Mouse (Mus musculus) layer of hippocampus, postnatal 10 days (tissue): Measurements from ENCODE around the gene Tmprss7. TPM values are rescaled to one million over a fixed set of nuclear protein-coding genes. Genes with fewer than 3 reads are reported as not detected.
A peak's percentile ranks its signal among the peaks of the same experiment; 100 is the strongest.

Experiments used
- DNase-seq, 2 experiments: peaks; one replicate each; pipeline ENCODE4 v3.0.0; 2021; ENCODE audit warnings: low spot score in 2 of 2
- total RNA-seq, 2 experiments: library from RNA; stranded (reverse); gene quantifications; 2 replicates each; pipeline ENCODE4 v1.2.3; 2021

Gene Tmprss7
- total RNA-seq, 2 experiments from 2014 or later, result 1.4 to 1.8 TPM

GRCm38 (mm10) chr16:45630347-45630960, 63.0 kb downstream of the Tmprss7 start:
- peak; percentile 61 to 69 for DNase-seq

GRCm38 (mm10) chr16:45629497-45630105, 63.9 kb downstream of the Tmprss7 start:
- no peak for DNase-seq

GRCm38 (mm10) chr16:45625342-45625741, 68.1 kb downstream of the Tmprss7 start:
- no peak for DNase-seq

- DNase-seq, result no peak
Measured at GRCm38 (mm10) chr16:45624791-45625190, 68.7 kb downstream of the Tmprss7 start.

GRCm38 (mm10) chr16:45623230-45623629, 70.2 kb downstream of the Tmprss7 start:
- no peak for DNase-seq

- no peak for DNase-seq
Measured at GRCm38 (mm10) chr16:45619751-45620375, 73.6 kb downstream of the Tmprss7 start.

GRCm38 (mm10) chr16:45615944-45616343, 77.5 kb downstream of the Tmprss7 start:
- no peak for DNase-seq

GRCm38 (mm10) chr16:45613247-45613646, 80.2 kb downstream of the Tmprss7 start:
- no peak for DNase-seq

- DNase-seq, result no peak
Measured at GRCm38 (mm10) chr16:45610267-45610666, 83.2 kb downstream of the Tmprss7 start, which contains the start of gene Gcsam. Gene Gcsam, plus strand, starts transcription at chr16:45610380.

- DNase-seq, result peak in 1 of 2 experiments; percentile 37
Measured at GRCm38 (mm10) chr16:45609300-45609699, 84.2 kb downstream of the Tmprss7 start.

- DNase-seq, result peak in 1 of 2 experiments; percentile 7
Measured at GRCm38 (mm10) chr16:45608481-45608954, 84.9 kb downstream of the Tmprss7 start.

Other genes starting within 250 kb of the Tmprss7 start
- gene Gm609, start 200.7 kb downstream of the Tmprss7 start, total RNA-seq, result under 1 TPM; 0.11 to 0.25 TPM
- not detected for gene Gm17783, start 161.6 kb downstream of the Tmprss7 start, total RNA-seq
- gene Slc9c1, start 158.3 kb downstream of the Tmprss7 start, total RNA-seq, result not detected
- gene Gcsam, start 83.3 kb downstream of the Tmprss7 start, total RNA-seq, result not detected
- not detected for gene BC016579, start 39.6 kb downstream of the Tmprss7 start, total RNA-seq
- gene Tagln3, start 30.9 kb upstream of the Tmprss7 start, total RNA-seq, result 100 to 1,000 TPM; 251 to 259 TPM
- 10 to 100 TPM; 20.7 to 22.9 TPM for gene Abhd10, start 49.3 kb upstream of the Tmprss7 start, total RNA-seq